Mouse (Mus musculus) left cerebral cortex, postnatal 36 days (tissue): ENCODE data around the gene Cmip. TPM values are rescaled to one million over a fixed set of nuclear protein-coding genes. Genes with fewer than 3 reads are reported as not detected.

ENCODE experiments used
- DNase-seq, 2 experiments: peaks; one replicate each; pipeline ENCODE4 v3.0.0; 2021 to 2022; ENCODE audit warnings: low spot score in 2 of 2, mixed read lengths in 1 of 2
- intact Hi-C: fragments of 180-260 bp; cut with DNase I; formaldehyde crosslinking; loops from one replicate; pipeline ENCODE4 v1.15.1; 2025
- total RNA-seq, 2 experiments: library from RNA; stranded (reverse); gene quantifications; 2 replicates each; pipeline ENCODE4 v1.2.3; 2021

The Cmip gene
- total RNA-seq, 2 experiments from 2014 or later: 333 to 339 TPM

DNA sequence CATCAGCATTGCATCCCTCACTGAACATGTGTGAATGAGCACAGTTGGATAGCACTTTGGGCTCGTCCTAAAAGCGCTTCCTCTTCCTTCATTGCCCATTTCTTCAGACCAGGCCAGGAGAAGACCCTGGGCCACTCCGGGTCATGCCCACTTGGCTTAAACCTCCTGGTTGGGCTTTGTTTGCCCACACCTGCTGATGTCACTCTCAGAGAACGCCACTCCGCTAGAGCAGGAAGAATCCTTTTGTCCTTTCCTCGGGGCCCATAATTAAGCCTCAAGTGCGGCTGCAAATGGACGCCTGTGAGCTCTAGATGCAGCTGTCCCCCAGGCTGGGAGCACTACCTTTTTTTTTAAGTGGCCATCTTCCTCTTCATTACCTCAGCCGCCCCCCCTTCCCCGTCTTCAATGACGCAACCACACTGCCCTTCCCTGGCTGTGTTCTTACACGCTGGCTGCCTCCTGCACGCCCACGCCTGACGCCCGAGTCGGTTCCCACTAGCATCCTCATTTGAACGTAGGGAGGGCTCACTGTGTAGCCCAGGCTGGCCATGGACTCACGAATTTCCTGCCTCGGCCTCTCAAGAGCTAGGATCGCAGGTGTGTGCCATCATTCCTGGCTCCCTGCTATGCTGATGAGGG lies 171.8 kb downstream of the Cmip start:
- peak; percentile 59 to 69 for DNase-seq
- intact Hi-C loops: no loop called here

DNA sequence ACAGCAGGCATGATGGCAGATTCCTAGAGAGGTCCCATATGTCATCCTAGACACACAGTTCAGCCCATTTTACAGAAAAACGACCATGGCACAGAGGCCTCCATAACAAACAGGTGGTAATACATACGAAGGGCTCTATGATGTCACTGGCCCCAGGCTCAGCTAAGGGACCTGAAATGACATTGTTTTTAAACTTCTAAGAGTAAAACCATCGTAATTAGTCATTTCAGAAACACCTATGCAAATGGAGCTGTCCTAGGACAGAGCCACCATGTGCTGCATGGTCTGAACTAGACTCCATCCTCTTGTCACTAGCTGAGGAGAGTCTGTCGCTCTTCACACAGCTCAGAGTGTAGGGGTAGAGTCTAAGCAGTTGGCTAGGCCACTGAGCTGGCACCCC lies 173.8 kb downstream of the Cmip start:
- intact Hi-C loops: no loop called here
- DNase-seq: no peak

- intact Hi-C loops: no loop called here
- DNase-seq: no peak
Observed at GRCm38 (mm10) chr8:117431554-117431953, 174.7 kb downstream of the Cmip start.

GRCm38 (mm10) chr8:117432111-117432510 lies 175.2 kb downstream of the Cmip start:
- intact Hi-C loops: no loop called here
- no peak for DNase-seq

- DNase-seq: no peak
Observed at GRCm38 (mm10) chr8:117433968-117434367, 177.1 kb downstream of the Cmip start.

GRCm38 (mm10) chr8:117436786-117437185 lies 179.9 kb downstream of the Cmip start:
- DNase-seq: no peak
- intact Hi-C loops: no loop called here

More at GRCm38 (mm10) chr8:117433968-117434367, 177.1 kb downstream of the Cmip start:
- intact Hi-C loops: no loop called here

DNA sequence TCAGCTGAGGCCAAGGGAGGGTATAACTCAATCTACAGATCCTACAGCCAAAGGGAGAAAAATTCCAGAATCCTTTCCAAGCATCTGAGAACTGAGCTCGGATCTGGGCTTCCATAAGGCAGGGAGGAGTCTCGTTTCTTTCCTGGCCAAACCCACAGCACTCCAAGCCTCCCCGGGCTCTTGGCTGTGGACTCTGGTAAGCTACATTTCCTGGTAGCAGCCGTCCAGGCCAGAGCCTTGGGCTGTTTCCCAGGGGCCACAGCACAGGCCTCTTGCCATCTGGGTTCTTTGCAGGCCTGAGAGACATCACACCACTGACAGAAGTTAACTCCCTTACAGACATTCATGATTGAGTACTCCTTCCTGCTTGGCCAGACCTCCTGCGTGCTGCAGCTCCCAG lies 180.8 kb downstream of the Cmip start:
- intact Hi-C loops: no loop called here
- no peak for DNase-seq

DNA sequence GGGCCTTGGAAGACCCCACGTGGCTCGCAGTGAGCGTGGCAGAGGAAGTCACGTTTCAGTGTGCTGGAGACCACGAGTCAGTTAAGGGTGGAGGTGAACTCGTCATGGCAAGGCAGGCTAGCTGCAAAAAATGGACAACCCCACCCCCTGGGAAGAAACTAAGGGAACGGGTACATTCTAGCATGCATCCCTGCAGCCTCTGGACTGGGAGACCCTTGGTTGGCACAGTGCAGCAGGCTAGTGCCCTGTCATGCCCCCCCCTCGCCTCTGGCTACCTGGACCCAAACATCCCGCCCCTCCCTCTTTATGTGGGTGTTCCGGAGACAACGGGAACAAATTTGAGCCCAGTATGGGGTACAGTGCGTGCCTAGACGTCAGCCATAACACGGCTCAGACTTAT lies 183.5 kb downstream of the Cmip start:
- no peak for DNase-seq
- intact Hi-C loops: no loop called here

GRCm38 (mm10) chr8:117440759-117441158 lies 183.9 kb downstream of the Cmip start:
- intact Hi-C loops: no loop called here

GRCm38 (mm10) chr8:117445507-117445906 lies 188.6 kb downstream of the Cmip start:
- DNase-seq: no peak
- intact Hi-C loops: no loop called here

More at GRCm38 (mm10) chr8:117440759-117441158, 183.9 kb downstream of the Cmip start:
- no peak for DNase-seq

DNA sequence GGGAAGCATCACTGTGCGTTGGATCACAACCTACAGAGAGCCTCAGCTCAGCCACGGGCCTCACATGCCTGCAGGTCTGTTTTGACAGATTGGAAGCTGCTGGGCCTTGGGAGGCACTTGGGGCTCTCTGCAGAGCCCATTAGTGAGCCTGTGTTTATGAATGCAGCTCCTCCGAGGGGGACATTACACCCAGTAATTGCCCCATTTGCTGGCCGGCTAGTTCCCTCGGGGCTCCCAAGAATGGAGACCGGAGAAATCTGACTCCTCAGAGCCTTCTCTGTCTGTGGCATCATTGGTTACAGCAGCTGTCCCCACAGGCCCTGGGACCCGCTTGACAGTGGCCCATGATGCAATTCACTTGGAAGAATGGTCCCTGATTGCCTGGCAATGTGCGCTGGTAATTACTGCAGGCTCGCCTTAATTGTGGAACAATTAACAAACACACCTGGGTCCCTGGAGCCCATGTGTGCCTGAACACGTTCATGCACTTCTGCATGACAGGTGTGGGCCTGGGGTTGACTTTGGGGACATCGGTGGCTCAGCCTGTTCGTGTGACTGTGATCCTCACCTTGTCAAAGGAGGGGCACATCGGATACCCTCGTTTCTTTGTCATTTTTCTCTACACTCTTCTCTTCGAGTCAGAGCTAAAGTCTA lies 189.6 kb downstream of the Cmip start:
- intact Hi-C loops: no loop called here
- DNase-seq: no peak

DNA sequence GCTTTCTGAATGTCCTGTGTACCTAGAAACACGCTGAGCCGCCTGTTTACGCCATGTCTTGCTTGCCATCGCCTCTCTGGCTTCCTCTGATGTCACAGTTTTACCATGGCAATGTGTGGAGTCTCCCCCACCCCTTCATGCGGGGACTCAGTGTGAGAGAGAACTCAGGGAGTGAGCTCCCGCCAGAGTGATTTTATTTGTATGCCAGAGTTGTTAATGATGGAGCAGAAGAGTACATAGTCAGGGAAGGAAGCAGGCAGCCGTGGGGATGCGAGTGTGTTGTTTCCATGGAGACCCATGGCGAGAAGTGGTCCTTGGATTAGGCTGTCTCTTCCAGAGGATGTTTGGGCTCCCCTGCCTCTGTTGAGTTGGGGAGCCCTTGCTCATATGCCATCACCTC lies 194.2 kb downstream of the Cmip start:
- DNase-seq: peak in 1 of 2 experiments; percentile 52
- intact Hi-C loops: loop anchor here (5.0 kb wide), 1 partner anchor 34 kb away; no protein-coding TSS in a partner anchor

DNA sequence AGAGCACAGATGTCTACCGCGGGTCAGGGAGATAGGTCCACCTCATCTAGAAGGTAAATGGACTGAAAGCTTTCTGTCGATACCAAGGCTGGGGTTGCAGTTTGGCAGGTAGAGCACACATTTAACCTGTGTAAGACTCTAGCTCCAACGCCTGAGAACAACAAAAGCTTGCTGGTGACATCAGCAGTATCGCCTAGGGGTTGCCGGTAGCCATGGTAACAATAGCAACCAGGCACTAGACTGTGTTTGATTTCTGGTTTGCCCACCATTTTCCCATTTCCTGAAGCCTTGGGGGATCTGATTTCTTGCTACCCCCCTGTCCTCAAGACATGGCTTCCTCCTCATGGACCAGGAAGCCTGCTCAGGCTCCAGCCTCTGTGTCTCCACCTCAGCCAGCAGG lies 197.1 kb downstream of the Cmip start:
- DNase-seq: no peak
- intact Hi-C loops: loop anchor here (5.0 kb wide), 1 partner anchor 37 kb away; no protein-coding TSS in a partner anchor

DNA sequence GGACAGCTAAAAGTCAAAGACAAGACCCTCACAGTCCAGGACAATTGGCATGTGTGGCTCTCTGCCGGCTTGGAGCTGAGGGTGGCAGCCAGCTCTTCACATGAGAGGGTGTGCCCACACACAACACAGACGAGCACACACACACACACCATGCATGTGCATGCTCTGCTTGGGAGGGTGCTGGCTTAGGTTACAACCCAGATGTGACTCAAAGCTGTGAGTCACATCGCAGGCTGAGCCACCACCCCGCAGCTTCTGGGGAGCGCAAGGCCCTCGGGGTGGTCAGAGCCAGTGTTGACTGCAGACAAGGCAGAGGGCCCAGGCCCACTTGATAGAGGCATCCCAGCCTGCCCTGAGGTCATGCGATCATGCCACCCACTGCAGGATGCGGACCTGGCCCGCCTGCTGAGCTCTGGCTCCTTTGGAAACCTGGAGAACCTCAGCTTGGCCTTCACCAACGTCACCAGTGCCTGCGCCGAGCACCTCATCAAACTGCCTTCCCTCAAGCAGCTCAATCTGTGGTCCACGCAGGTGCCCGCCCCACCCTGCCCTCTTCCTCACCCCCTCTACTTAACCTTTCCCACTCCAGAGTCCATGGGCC lies 197.8 kb downstream of the Cmip start:
- no peak for DNase-seq
- intact Hi-C loops: loop anchor here (5.0 kb wide), 1 partner anchor 37 kb away; no protein-coding TSS in a partner anchor

DNA sequence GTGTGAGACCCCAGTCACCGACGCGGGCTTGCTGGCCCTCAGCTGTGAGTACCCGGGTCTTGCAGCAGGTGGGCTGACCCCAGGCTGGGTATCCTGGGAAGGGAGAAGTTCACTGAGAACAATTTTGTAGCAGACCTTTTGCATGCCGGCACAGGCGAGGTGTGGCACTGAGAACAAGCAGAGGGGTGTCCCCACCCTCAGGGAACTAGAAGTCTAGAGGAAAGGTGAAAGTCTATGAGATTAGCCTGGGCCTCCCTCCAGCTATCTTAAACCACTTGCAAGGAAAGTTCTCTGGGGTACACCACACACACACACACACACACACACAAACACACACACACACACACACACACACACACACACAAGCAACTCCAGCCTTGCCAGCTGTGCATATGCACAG lies 198.8 kb downstream of the Cmip start:
- intact Hi-C loops: no loop called here
- no peak for DNase-seq

DNA sequence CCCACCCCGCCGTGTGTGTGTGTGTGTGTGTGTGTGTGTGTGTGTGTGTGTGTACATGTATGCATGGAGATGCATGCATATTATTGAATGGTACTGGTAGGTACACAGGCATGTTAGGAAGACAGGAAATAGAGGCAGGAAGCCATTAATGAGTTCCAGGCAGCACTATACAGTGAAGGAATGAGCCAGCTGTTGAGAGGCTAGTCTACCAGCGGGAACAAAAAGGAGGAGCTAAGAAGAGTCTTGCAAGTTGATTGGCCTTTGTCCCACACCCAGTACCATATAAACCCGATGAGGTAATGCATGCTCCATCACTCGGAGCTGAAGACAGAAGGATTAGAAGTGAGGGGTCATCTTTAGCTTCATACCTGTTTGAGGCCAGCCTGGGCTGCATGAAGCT lies 201.6 kb downstream of the Cmip start:
- no peak for DNase-seq

GRCm38 (mm10) chr8:117462701-117463284 lies 205.9 kb downstream of the Cmip start:
- intact Hi-C loops: loop anchor here (10.0 kb wide), 1 partner anchor 208 kb away; the partner anchor contains the start of gene Cmip

More for the DNA sequence above, 201.6 kb downstream of the Cmip start:
- intact Hi-C loops: no loop called here

GRCm38 (mm10) chr8:117464525-117464924 lies 207.7 kb downstream of the Cmip start:
- DNase-seq: no peak
- intact Hi-C loops: loop anchor here (10.0 kb wide), 1 partner anchor 210 kb away; the partner anchor contains the start of gene Cmip

More at GRCm38 (mm10) chr8:117462701-117463284, 205.9 kb downstream of the Cmip start:
- DNase-seq: no peak

DNA sequence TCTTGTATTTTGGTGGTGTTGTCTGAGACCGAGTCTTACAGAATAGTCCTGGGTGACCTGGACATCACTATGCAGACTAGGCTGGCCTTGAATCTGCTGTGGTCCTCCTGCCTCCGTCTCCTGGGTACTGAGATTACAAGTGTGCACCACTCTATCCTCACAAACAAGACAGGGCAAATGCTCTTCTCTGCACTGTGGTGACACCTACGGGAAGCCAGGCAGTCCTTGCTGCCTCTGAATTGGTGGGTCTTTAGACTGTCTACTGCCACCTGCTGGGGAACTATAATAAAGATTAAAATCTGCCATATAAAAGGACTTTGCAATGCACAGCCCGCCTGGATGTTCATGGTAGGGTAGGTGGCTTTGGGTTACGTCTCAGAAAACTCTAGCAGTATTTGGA lies 208.4 kb downstream of the Cmip start:
- peak in 1 of 2 experiments; percentile 57 for DNase-seq
- intact Hi-C loops: loop anchor here (5.0 to 10.0 kb wide), 2 partner anchors 78 to 210 kb away; partner anchors contain the start of gene Cmip

DNA sequence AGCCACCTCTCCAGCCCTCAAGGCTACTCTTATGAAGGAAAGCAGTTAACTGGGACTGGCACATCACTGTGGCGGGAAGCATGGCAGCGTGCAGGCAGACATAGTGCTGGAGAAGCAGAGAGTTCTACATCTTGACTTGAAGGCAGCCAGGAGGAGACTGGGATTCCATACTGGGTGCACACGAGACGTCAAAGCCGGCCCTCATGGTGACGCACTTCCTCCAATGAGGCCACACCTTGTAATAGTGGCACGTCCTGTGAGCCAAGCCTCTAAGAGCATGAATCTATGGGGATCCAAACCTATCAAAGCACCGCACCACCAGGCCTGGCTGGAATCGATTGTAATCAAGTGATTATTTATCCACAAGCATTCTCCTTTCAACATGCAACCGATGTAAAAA lies 210.6 kb downstream of the Cmip start:
- intact Hi-C loops: loop anchor here (5.0 to 10.0 kb wide), 2 partner anchors 80 to 213 kb away; partner anchors contain the start of gene Cmip
- DNase-seq: no peak
